Mouse (Mus musculus) thymus, adult 2 months (tissue): ENCODE results near the gene Duoxa1. TPM values are rescaled to one million over a fixed set of nuclear protein-coding genes. Genes with fewer than 3 reads are reported as not detected.

ENCODE experiments used
- DNase-seq: peaks from one replicate; pipeline ENCODE4 v3.0.0; 2021
- H3K27ac ChIP-seq: fragments of 200-500 bp; 2 replicates; pipeline ENCODE4 v1.5.1; 2012; ENCODE audit warnings: low read length, control low read depth; ENCODE audit not compliant: control insufficient read depth, insufficient read depth
- H3K27me3 ChIP-seq: fragments of 200-500 bp; 2 replicates; pipeline ENCODE4 v1.6.1; 2012; ENCODE audit warnings: mild to moderate bottlenecking, low read length, moderate library complexity, mixed read lengths; ENCODE audit not compliant: control insufficient read depth, insufficient read depth
- H3K36me3 ChIP-seq: fragments of 200-500 bp; 2 replicates; pipeline ENCODE4 v1.6.1; 2012; ENCODE audit warnings: mild to moderate bottlenecking, low read length, moderate library complexity; ENCODE audit not compliant: control insufficient read depth, insufficient read depth
- H3K4me1 ChIP-seq: fragments of 200-500 bp; replicated peaks from 2 replicates; pipeline ENCODE4 v1.6.1; 2012; ENCODE audit warnings: low read length; ENCODE audit not compliant: control insufficient read depth, insufficient read depth
- H3K4me3 ChIP-seq: fragments of 200-500 bp; 2 replicates; pipeline ENCODE4 v1.5.1; 2012; ENCODE audit warnings: mild to moderate bottlenecking, low read length, control low read depth, moderate library complexity; ENCODE audit not compliant: control insufficient read depth, insufficient read depth
- CTCF ChIP-seq: fragments of 200-500 bp; IDR thresholded peaks from 2 replicates; pipeline ENCODE4 v1.5.1; 2012; ENCODE audit warnings: mild to moderate bottlenecking, control low read depth, low read length, moderate library complexity, borderline replicate concordance; ENCODE audit not compliant: control insufficient read depth, poor library complexity, insufficient read depth; ENCODE audit errors: extremely low read depth
- POLR2A ChIP-seq: fragments of 200-500 bp; IDR thresholded peaks from 2 replicates; pipeline ENCODE4 v1.6.1; 2012; ENCODE audit warnings: mild to moderate bottlenecking, low read length, control low read depth, moderate library complexity; ENCODE audit not compliant: control insufficient read depth, poor library complexity, insufficient read depth; ENCODE audit errors: extremely low read depth
- WGBS: fragments of 180-500 bp; shearing (Covaris S2); methylation state at CpG from one replicate; pipeline ENCODE4 v1.1.7; 2018; 5-methylcytosine and 5-hydroxymethylcytosine counted together
- polyA plus RNA-seq: library from polyadenylated mRNA; depleted of rRNA; stranded (reverse); fragments of >200 nt; gene quantifications from 2 replicates; pipeline ENCODE4 v1.2.3, GENCODE M21; 2012

Gene Duoxa1
- polyA plus RNA-seq, 1 experiment: 5.3 TPM

DNA sequence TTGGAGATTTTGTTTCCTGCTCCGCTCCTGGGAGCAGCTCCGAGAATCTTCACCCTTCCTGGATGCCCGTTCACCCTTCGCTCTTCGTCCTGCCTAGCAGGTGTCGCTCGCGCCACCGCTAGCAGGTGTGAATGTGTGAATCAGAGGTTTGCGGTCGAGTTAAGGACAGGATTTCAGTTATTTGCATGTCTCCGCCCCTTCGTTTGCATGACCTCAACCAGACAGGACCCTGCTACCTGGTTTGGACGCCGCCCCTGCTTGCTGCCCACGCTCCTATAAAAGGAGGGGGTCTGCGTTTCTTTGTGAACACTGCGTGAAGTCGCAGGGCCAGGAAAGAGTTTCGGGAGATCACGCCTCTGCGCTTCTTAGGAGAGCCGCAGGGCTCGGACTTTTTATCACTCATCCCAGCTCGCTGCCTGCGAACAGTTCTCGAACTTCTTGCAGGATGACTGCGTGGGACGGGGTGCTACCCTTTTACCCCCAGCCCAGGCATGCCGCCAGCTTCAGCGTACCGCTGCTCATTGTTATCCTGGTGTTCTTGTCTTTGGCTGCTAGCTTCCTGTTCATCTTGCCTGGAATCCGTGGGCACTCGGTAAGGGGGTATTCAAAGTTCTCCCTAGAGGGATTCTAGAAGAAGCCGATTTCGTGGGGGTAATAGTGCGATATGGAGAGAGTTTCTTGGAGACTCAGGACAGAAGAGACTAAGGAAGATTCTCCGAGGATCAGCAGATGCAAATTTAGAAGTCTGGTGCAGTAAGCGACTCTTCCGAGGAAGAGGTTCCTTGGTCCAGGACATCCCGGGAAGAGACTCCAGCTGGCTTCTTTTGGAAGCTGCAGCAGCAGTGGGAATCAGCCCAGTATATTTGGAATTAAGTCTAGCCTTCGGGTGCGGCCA is 14.7 kb downstream of the Duoxa1 start, which contains the start of gene Duoxa2:
Gene Duoxa2, plus strand, starts transcription at position 305 of the 895 bp plus-strand sequence.
- H3K4me3 ChIP-seq: peak within 1 kb of the TSS; percentile 20
- TF ChIP-seq CTCF: no peak
- no peak for TF ChIP-seq POLR2A
- no peaks in the 10 kb centered on the region for H3K36me3 ChIP-seq
- peaks cover 19% of the 10 kb centered on the region for H3K4me1 ChIP-seq
- peak; percentile 40 for DNase-seq
- WGBS: 4% methylated on average over 43 of the region's 43 CpGs
- H3K27ac ChIP-seq: no peak within 1 kb of the TSS
- peaks cover 35% of the 10 kb centered on the region for H3K27me3 ChIP-seq

GRCm38 (mm10) chr2:122298096-122298499 is 15.4 kb downstream of the Duoxa1 start, which contains the start of gene Duox2:
Gene Duox2 (minus strand): TSS chr2:122298449.
- WGBS: 11% methylated on average over 13 of the region's 13 CpGs
- Histone ChIP-seq H3K27ac (no peak within 1 kb of the TSS), H3K4me3 (peak within 1 kb of the TSS; percentile 20), H3K27me3 (peaks cover 35% of the 10 kb centered on the region), H3K4me1 (peaks cover 19% of the 10 kb centered on the region), H3K36me3 (no peaks in the 10 kb centered on the region)
- DNase-seq: no peak
- TF ChIP-seq POLR2A: no peak
- TF ChIP-seq CTCF: no peak

GRCm38 (mm10) chr2:122297271-122298095 is 16.0 kb downstream of the Duoxa1 start:
- Histone ChIP-seq H3K4me3 (no peak overlapping the region), H3K36me3 (no peaks in the 10 kb centered on the region), H3K27me3 (peaks cover 35% of the 10 kb centered on the region), H3K27ac (no peak overlapping the region), H3K4me1 (peaks cover 19% of the 10 kb centered on the region)
- WGBS: 4% methylated on average over 35 of the region's 35 CpGs
- TF ChIP-seq CTCF: no peak
- no peak for TF ChIP-seq POLR2A
- no peak for DNase-seq

DNA sequence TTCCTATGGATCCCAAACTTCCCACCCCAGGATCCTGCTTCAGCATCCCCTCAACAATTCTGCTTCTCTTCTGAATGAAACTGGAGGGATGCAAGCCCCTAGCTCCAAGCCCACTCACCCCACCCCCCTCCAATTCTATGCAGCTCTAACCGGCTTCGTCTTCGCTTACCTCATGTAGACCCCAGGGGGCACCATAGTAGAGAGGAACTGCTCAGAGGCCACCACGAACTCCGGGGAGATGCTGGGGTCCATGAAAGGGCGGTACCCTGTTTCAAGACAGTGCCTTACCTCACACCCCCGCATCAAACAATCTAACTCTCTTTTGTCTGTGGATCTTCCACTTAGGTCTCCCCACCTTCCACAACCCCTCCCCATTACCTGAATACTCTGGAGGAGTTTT is 18.6 kb downstream of the Duoxa1 start:
- H3K4me3 ChIP-seq: no peak overlapping the region
- no peak overlapping the region for H3K27ac ChIP-seq
- peaks cover 7% of the 10 kb centered on the region for H3K4me1 ChIP-seq
- TF ChIP-seq CTCF (peak; percentile 28; the same call in 1 of the 2 replicates), POLR2A (no peak)
- H3K27me3 ChIP-seq: peaks cover 19% of the 10 kb centered on the region
- peak; percentile 40 for DNase-seq
- no peaks in the 10 kb centered on the region for H3K36me3 ChIP-seq
- 9% methylated on average over 7 of the region's 7 CpGs for WGBS

DNA sequence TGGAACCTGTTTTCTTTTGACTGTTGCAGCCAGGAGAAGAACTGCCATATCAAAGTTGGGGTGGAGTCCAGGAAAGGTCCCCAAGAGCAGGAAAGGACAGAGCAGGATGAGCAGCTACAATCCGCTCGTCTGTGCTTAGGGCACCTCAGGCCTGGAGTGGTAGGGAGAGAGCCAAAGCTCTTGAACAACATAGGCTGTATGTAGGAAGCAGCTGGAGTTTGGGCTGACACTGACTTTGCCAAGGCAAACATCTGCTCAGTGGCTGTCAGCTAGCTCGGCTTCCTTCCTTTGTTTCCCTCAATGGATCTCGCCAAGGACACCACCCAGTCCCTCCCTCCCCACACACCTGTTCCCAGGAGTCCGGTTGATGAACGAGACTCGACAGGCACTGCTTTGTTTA is 27.4 kb downstream of the Duoxa1 start:
- no peak overlapping the region for H3K27ac ChIP-seq
- DNase-seq: no peak
- H3K4me1 ChIP-seq: peaks cover 10% of the 10 kb centered on the region
- TF ChIP-seq POLR2A: no peak
- TF ChIP-seq CTCF: no peak
- no peaks in the 10 kb centered on the region for H3K27me3 ChIP-seq
- WGBS: 47% methylated on average over 7 of the region's 7 CpGs
- H3K36me3 ChIP-seq: no peaks in the 10 kb centered on the region
- no peak overlapping the region for H3K4me3 ChIP-seq

DNA sequence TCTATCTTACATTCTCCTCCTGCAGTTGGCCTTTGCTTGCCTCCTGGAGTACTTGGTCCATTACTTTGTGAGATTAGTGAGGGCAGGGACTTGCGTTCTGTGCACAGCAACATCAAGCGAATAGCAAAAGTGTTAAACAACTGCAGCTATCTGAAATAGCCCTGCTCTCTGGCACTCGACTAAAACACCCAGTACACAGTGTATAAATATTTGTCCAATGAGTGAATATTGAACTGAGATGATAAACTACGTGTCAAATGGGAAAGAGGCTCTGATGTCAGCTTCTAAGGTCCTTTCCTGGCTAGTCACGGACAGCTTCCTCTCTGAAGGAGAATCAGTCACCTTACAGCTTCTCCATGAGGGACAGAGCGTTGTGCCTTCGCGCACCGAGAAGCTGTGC is 29.4 kb downstream of the Duoxa1 start:
- peaks cover 10% of the 10 kb centered on the region for H3K4me1 ChIP-seq
- no peaks in the 10 kb centered on the region for H3K27me3 ChIP-seq
- no peak for DNase-seq
- no peak overlapping the region for H3K4me3 ChIP-seq
- WGBS: 93% methylated on average over 9 of the region's 9 CpGs
- no peaks in the 10 kb centered on the region for H3K36me3 ChIP-seq
- TF ChIP-seq CTCF (no peak), POLR2A (no peak)
- no peak overlapping the region for H3K27ac ChIP-seq
